Mouse (Mus musculus) megakaryocyte progenitor cell, adult 5-6 weeks (primary cell): ENCODE data around the gene Ldlrap1. TPM values are rescaled to one million over a fixed set of nuclear protein-coding genes. Genes with fewer than 3 reads are reported as not detected.
"Not testable (repeated sequence)": the region's sequence is repeated elsewhere in the genome, so short reads cannot be mapped to it uniquely, and the experiment has no call there.

ENCODE experiments used
- ATAC-seq: replicated peaks from 2 replicates; pipeline ENCODE4 v1.8.0; 2016; ENCODE audit warnings: mild to moderate bottlenecking, moderate TSS enrichment, inconsistent platforms; ENCODE audit not compliant: poor library complexity
- total RNA-seq, 2 experiments: library from RNA; stranded (forward) in 1 of 2; stranded (reverse) in 1 of 2; fragments of 157-497, 149-512 nt in 1 of 2; fragments of 200-1000 nt in 1 of 2; gene quantifications; 2 replicates each; pipeline versions ENCODE4 v1.2.3 to v1.2.4; 2015 to 2017

Ldlrap1 gene
- total RNA-seq (2015) (13.7 and 26.0 TPM in 2 replicates), total RNA-seq (2017) (13.3 and 14.7 TPM in 2 replicates)

GRCm38 (mm10) chr4:134767426-134768225, at the start of gene Ldlrap1:
Gene Ldlrap1, minus strand, starts transcription at chr4:134768024.
- peak; percentile 64 for ATAC-seq

DNA sequence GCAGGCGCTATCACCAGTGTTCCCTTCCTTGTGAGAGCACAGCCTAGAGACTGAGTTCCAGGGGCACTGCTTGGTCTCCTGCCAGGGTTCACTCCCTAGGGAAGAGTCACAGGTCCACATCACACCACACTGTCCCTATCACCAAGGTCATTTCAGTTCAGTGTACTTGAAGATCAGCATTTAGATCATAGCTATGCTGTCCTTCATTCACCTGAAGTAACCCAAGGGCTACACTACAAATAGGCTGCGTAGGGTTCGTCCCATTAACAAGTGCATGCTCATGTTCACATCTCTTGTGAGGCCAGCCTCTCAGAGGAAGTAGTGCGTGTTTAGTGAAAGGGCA, 46.4 kb upstream of the Ldlrap1 start:
- no peak for ATAC-seq

DNA sequence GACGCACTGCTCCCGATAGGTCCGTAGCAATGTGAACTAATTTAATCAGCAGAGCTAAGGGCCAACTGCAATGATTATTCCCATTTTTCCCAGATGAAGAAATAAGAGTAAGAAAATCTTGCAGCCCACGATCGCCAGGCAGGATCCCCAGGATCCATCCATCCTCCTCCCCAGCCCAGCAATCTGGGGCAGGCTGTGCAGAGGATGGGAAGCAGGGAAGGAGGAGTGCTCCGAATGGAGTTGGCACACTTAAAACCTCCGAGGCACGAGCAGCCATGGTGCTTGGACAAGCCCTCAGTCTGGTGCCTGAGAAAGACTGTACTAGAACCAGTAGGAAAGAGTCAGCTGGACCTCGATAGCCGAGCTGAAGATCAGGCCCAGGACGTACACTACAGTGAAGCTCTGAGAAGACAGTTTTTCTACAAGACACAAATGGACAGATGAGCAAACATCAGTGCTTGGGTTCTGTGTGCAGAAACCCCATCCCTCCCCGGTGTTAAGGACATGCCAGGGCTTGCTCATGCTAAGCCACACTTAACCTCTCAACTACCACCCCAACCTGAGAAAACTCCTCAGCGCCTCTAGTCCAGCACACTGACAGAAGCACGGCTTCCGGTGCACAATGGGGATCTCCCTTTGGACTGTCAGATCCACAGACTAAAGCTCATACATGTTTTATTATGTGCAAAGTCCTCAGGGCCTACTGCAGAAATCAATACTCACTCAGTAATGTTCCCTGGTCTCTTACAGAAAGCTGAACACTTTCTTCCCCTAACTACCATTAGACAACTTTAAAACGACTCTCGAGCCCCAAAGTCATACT, 45.8 kb upstream of the Ldlrap1 start:
- no peak for ATAC-seq

DNA sequence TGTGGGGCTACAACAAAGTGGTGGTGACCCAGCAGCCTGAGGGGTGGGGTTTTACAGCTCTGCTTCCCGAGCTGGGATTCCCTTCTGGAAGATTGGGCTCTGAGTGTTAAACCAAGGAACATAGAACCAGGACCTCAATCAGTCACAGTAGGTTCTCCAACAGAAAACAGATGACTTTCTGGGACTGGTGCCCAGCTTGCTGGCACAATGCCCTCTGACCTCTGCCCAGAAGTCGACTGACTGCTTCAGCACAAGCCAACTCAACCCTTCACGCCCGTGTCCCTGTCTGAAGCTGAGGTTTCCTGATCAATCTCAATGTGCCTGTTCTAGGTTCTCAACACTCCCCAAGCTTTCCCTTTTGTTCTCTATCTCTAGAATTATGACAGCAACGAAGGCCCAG, 36.9 kb upstream of the Ldlrap1 start:
- peak; percentile 31; the same call in 1 of the 2 replicates for ATAC-seq

- ATAC-seq, result no peak
Measured at GRCm38 (mm10) chr4:134802765-134803164, 34.9 kb upstream of the Ldlrap1 start.

GRCm38 (mm10) chr4:134802155-134802554, 34.3 kb upstream of the Ldlrap1 start:
- ATAC-seq, result no peak

- no peak for ATAC-seq
Measured at GRCm38 (mm10) chr4:134800693-134801092, 32.9 kb upstream of the Ldlrap1 start.

DNA sequence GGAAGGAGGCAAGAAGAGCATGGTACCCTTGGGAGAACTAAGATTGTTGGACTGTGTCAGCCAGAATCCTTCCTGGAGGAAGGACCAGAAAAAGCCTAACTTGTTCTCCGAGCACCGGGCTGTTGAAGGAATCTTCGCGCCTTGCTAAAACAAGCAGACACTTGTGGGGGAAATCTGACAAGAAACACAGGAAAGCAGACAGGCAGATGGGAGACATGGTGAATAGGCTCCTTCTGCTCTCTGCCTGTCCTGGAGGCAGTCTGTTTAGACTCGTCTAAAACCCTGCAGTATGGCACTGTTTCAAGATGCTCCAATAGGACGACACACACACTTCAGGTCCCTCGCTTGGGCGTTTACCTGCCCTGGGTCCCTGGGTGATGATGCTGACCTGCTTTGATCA, 32.3 kb upstream of the Ldlrap1 start:
- no peak for ATAC-seq

DNA sequence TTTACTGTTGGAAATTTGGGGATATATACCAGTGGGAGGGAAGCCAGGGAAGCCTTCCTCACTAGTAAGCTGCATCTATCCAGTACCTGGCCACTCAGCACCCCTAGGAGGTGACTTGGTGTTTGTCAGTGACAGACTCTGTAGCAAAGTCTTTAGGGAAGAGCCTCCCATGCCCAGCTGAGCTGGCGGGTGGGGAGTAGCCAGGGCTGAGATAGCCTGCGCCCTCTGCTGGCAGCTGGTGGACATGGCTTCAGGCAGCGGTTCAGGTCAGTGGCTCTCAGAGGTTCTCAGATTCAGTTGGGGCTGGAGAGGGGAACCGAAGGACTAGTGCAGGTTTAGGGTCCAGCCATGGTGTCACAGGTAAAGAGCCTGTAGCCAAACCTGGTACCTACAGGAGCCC, 31.4 kb upstream of the Ldlrap1 start:
- ATAC-seq, result peak; percentile 86

GRCm38 (mm10) chr4:134798861-134799260, 31.0 kb upstream of the Ldlrap1 start:
- ATAC-seq, result no peak

- ATAC-seq, result no peak
Measured at GRCm38 (mm10) chr4:134797621-134798020, 29.8 kb upstream of the Ldlrap1 start.

DNA sequence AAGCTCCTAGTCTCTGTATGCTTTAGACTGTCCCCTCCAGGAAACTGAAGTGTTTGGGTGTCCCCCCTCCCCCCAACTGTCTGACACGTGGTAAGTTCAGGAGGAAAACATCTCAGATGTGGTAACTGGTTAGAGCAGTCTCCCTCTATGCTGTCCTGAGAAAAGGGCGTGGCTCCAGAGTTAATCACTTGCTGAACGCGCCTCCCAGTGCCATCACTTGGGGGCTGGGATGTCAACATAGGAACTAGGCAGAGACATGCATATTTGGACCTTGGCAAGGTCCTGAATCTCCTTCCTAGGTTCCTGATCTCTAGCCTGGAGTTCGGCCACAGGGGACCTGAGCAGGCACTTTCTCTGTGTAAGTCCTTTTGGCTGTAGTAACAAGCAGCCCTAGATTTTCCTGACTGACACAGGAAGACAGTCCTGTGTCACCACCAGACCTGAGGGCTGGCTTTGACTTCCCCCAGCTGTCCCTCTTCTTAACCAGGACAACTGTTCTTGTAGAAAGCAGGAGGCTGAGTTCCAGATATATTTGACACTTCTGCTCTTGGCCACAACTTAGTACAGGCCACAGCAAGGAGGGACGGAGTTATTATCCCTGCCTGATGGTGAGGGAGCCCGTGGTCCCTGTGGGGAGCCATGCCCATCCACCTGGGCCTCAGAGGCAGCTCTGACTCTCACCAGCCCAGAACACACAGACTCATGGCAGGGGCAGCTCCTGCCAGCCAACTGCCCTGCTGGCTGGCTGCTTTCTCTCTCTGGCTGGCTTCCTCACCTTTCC, 28.9 kb upstream of the Ldlrap1 start:
- ATAC-seq, result peak; percentile 50

DNA sequence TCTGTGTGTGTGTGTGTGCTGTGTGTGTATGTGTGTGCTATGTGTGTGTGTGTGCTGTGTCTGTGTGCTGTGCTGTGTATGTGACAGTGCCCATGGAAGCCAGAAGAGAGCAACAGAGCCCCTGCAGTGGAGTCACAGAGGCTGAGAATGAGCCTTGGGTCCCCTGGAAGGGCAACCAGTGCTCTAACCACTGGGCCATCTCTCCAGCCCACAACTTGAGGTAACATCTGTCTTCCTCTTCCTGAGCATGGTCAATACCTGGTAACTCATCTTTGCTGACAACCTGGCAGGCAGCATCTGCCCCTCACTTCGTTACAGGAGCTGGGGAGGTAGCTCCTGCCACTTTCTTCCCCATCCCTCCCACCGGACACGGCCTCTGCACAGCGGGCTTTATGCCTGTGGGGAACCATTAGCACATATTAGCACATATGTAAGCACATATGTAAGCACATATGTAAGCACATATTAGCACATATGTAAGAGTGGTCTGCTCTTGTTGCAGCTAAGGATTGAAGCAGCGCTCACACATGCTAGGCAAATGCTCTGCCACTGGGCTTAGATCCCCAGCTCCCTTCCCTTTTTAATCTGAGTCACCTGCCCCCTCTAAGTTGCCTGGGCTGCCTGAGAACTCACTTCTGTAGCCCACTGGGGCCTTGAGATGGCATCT, 28.1 kb upstream of the Ldlrap1 start:
- no peak for ATAC-seq

DNA sequence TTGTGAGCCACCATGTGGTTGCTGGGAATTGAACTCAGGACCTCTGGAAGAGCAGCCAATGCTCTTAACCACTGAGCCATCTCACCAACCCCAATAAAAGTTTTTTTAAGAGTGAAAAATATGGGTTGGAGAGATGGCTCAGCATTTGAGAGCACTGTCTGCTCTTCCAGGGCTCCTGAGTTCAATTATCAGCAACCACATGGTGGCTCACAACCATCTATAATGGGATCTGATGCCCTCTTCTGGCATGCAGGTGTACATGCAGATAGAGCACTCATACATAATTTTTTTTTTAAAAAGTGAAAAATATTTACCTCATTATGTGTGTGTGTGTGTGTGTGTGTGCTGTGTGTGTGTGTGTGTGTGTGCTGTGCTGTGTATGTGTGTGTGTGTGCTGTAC, 27.1 kb upstream of the Ldlrap1 start:
- ATAC-seq, result not testable (repeated sequence)

DNA sequence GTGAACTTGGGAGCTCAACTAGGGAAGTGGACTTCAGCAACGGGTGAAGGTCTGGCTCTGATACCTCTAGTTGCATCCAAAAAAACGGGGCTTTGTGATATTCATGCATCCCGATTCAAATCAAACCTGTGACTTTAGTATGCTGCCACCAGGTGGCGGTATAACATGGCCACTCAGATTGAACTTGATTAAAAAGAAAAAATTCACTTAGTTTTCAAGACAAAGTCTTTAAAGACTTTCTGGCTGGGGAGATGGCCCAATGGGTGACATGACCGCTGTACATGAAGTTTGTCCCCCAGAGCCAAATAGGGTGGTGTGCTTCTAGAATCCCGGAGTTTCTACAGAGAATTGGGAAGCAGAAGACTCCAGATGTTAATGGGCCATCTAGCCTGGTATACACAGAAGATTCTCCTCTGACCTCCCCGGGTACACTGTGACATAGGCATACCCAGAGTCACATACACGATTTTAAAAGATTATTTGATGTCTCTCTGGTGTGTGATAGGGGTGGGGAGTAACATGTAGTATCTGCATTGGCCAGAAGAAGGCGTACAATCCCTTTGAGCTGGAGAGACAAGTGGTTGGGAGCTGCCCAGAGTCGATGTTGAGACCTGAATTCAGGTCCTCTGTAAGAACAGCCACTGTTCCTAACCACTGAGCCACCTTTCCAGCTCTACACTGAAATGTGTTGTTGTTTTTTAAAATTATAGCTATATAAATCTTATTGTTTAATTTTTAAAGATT, 25.6 kb upstream of the Ldlrap1 start:
- ATAC-seq, result peak; percentile 53

- no peak for ATAC-seq
Measured at GRCm38 (mm10) chr4:134791731-134792130, 23.9 kb upstream of the Ldlrap1 start.

GRCm38 (mm10) chr4:134786946-134787345, 19.1 kb upstream of the Ldlrap1 start:
- ATAC-seq, result peak; percentile 92

- ATAC-seq, result peak; percentile 53; the same call in 1 of the 2 replicates
Measured at GRCm38 (mm10) chr4:134784701-134785100, 16.9 kb upstream of the Ldlrap1 start.

- peak; percentile 68 for ATAC-seq
Measured at GRCm38 (mm10) chr4:134779136-134779934, 11.5 kb upstream of the Ldlrap1 start.
